Mouse (Mus musculus) testis, adult 10 weeks (tissue): ENCODE results near the gene Mapk1ip1. TPM values are rescaled to one million over a fixed set of nuclear protein-coding genes. Genes with fewer than 3 reads are reported as not detected.

ENCODE experiments used
- polyA plus RNA-seq: library from polyadenylated mRNA; stranded (reverse); fragments of 350-450 nt; fragmentation: Illumina TruSeq; extraction: RNeasy Lipid Tissue Mini Kit (QIAGEN cat#74804); gene quantifications from one replicate; pipeline ENCODE4 v1.2.3, GENCODE M21; 2014; ENCODE audit warnings: low read depth, low replicate concordance

Mapk1ip1 gene
- 7.1 TPM for polyA plus RNA-seq

DNA sequence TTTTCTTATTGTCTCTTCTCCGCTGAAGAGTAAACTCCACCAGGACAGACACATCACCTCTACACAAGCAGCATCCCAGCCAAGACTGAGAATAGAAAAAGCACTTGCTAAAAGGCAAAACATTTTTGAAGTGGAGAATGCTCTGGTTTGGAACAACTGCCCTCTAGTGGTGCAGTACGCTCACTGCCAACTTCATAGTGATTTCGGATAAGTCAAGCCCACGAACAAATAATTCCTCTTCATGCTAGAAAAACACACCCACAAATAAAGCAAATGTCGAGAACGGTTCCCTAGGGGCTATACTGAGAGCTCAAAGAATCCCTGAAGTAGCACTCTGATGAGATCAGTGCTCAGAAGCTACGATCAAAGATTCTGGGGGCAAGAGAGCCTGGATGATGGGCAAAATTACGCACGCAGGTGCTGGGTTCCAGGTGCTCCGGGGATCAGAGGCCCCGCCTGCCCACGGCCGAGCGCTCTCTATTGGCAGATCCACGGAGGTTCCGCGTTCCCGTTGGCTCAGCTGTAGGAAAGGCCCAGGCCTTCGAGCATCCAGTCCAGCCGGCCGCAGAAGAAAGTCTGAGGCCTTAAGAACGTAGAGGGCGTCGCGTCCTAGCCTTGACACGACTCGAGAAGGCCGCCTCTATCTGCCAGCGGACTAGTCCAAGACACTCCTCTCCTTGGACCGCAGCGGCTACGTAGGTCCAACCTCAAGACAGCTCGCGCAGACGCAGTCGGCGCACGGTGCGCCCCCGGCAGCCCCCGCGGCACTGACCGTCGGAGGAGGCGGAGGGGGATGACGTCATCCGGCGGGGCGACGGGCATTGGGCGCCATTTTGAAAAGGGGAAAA is at the start of gene Mapk1ip1, which contains the start of gene Ppp2r2d:
TSS of gene Mapk1ip1 (minus strand) at position 730 of the 848 bp plus-strand sequence.
TSS of gene Ppp2r2d (plus strand) at position 536 of the 848 bp plus-strand sequence.

Other genes starting within 250 kb of the Mapk1ip1 start
- 451 TPM for gene Ppp2r2d, start 194 bp downstream of the Mapk1ip1 start, polyA plus RNA-seq
- 39.7 TPM for gene Bnip3, start 63.2 kb upstream of the Mapk1ip1 start, polyA plus RNA-seq
- 1.1 TPM for gene Jakmip3, start 94.5 kb upstream of the Mapk1ip1 start, polyA plus RNA-seq
- 1.1 TPM for gene Dpysl4, start 239.7 kb upstream of the Mapk1ip1 start, polyA plus RNA-seq